Mouse (Mus musculus) right cerebral cortex, postnatal 10 days (tissue): ENCODE results near the gene Erp29.
"Not testable (repeated sequence)": the region's sequence is repeated elsewhere in the genome, so short reads cannot be mapped to it uniquely, and the experiment has no call there.

ENCODE experiments used
- DNase-seq, 2 experiments: peaks; one replicate each; pipeline ENCODE4 v3.0.0; 2021; ENCODE audit warnings: low spot score in 2 of 2

The Erp29 gene

GRCm38 (mm10) chr5:121452026-121452869 lies at the start of gene Erp29:
Gene Erp29 (minus strand): TSS chr5:121452506.
- DNase-seq: peak; percentile 98

DNA sequence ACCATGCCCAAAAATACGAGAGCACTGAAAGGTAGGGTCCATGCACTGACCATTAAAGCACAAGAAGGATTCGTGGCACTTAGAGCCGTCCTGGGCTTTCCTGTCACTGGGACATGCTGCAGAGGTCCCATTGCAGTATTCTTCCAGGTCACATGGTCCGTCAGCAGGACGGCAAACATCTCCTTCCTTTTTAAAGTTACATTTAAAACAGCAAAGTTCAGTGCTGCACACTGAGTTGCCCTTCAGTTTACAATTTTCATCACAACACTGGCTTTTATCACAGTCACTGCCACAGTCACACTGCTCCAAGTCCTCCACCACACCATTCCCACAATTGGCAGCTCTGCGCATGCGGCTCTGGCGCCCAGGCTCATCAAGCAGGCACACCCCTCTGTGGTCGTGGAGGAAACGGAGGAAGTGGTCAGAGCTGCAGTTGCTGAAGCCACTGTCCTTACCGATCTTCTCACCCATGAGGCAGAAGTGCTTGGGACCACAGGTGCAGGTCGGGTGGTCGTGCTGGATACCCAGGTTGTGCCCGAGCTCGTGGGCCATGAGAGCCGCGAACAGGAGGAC lies 49.2 kb upstream of the Erp29 start:
- DNase-seq: not testable (repeated sequence)

- no peak for DNase-seq
These were observed 48.4 kb upstream of the Erp29 start for GRCm38 (mm10) chr5:121500719-121501118.

DNA sequence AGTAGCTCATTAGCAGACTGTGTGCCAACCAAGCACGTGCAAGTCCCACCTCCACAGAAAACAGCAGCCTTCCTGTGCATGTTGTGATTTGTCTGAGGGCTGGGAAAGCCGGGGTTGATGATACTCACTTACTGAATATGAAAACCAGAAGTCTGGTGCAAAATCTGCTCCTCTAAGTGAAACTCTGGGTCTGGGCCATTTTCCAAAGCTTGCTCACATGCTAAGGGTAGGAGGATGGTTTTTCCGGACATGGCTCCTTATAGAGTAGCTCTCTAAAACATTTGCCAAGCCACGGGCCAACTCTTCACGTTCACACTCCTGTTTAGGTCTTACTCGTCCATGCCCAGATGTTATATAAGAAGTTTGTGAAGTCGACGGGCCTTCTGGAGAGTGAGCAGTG lies 41.0 kb upstream of the Erp29 start:
- DNase-seq: peak; percentile 72 to 76

DNA sequence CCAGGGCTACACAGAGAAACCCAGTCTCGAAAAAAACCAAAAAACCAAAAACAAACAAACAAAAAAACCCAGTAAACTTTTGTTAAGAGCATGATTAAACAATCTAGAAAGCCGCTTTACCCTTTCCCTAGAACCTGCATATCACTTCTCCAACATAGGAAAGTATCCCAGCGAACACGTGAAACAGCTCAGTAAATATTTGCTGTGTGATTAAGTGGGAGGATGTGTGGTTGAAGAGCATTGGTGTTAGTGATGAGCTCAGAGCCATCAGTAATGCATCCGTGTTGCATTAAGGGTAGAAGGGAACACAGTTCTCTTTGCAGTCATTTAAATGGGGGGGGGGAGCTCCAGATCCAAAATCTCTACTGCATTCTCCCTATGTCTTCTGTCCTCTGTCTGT lies 32.5 kb upstream of the Erp29 start:
- no peak for DNase-seq

- DNase-seq: no peak
These were observed 25.4 kb upstream of the Erp29 start for GRCm38 (mm10) chr5:121477680-121478079.

GRCm38 (mm10) chr5:121476040-121476439 lies 23.7 kb upstream of the Erp29 start:
- no peak for DNase-seq

GRCm38 (mm10) chr5:121474610-121475009 lies 22.3 kb upstream of the Erp29 start:
- DNase-seq: no peak

GRCm38 (mm10) chr5:121472411-121472810 lies 20.1 kb upstream of the Erp29 start:
- no peak for DNase-seq

DNA sequence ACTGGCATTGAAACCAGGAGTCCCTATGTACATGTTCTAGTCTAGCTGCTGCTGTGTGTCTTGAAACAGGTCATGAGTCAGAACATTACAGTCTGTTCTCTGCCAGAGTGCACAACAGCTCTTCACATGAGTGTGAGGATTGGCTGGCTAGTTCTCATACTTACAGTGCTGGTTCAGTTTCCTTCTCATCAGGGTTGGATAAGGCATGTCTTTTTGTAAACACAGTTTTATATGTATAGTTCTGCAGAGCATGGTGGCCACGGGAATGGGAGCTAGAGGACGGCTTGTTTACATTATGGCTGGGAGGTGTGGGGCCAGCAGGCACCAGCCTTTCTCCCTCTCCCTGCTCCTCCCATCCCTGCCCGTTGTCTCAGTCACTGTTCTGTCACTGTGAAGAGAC lies 17.3 kb upstream of the Erp29 start:
- no peak for DNase-seq

GRCm38 (mm10) chr5:121463601-121464250 lies 11.4 kb upstream of the Erp29 start:
- no peak for DNase-seq

- no peak for DNase-seq
These were observed 10.7 kb upstream of the Erp29 start for GRCm38 (mm10) chr5:121462967-121463366.

- DNase-seq: no peak
These were observed 9.8 kb upstream of the Erp29 start for GRCm38 (mm10) chr5:121462171-121462502.

GRCm38 (mm10) chr5:121461339-121462170 lies 9.2 kb upstream of the Erp29 start:
- DNase-seq: no peak

GRCm38 (mm10) chr5:121455510-121456265 lies 3.4 kb upstream of the Erp29 start:
- no peak for DNase-seq

DNA sequence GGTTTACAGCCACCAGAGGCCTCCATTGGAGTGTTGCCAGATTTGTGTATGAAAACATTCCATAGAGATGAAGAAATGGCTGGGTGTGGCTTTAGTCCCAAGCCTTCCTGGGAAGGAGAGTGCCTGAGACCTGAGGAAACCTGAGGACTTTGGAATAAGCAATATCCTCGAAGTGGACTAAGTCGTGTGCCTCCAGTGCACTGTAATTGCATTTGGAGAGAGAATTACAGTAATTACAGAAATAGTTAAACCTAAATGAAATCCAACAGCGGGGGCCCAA lies 2.1 kb upstream of the Erp29 start:
- DNase-seq: no peak

DNA sequence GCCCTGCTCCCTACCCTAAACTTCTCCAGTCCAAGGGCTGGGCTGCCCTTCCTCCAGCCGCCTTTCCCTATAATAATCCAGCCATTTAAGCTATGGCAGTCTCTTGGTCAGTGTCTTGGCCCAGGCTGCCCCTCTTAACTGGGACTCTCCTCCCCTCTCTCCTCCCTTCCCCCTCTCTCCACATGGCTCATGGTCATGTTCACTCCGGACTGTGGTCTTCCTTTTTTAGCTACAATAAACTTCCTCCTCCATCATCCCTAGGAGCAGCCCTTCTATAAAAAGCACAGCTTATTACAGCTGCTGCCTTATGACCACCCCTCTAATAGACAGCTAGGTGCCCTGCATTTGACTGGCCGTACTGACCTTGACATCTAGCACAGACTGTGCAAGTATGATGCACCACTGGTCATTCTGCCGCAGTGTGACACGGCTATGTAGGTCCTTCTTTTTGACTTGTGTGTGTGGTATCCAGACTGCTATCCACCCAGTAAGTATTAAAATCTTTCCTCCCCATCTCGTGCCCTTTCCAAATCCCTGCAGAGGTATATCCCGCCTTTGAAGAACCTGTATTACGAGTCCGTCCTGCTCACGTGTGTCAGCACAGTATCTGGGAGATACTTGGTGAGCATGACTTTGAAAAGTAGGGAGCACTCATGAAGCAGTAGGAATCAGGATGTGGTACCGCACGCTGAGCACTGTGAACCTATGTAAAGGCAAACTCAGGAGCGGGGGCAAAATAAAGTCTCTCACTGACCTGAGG lies 1.6 kb upstream of the Erp29 start:
- peak in 1 of 2 experiments; percentile 47 for DNase-seq

DNA sequence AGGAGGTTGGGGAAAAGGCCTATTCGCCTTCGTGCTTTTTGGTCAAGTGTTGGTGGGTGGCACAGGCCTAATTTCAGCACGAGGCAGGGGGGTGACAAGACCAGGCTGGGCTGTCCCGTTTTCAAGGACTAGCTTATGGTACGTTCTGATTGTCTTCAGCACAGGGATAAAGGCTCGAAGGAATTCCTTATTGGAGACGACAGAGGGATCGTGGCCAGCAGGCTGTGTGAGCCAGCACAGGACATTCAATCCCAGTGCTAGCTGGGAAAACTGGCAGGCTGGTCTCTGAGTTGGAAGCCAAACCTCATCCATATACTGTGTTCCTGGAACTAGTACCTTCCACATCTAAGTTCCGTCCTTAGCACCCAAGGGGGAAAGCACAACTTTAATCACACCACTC lies 600 bp upstream of the Erp29 start:
- peak; percentile 52 to 63 for DNase-seq

GRCm38 (mm10) chr5:121451644-121452025 lies 671 bp downstream of the Erp29 start, which contains the start of gene Tmem116:
Gene Tmem116 (plus strand): TSS chr5:121451893.
- peak; percentile 51 to 52 for DNase-seq

- no peak for DNase-seq
These were observed 1.1 kb downstream of the Erp29 start for GRCm38 (mm10) chr5:121451203-121451602.

GRCm38 (mm10) chr5:121450476-121450875 lies 1.8 kb downstream of the Erp29 start:
- no peak for DNase-seq
